Mouse (Mus musculus): ENCODE measurements around the gene Idnk.

GRCm38 (mm10) chr13:58201343-58201742, 43.9 kb downstream of the Idnk start:
- TF ChIP-seq POLR2A (IDR thresholded peaks at IDR 0.05; ENCODE audit: insufficient read length, low read depth) (no peak), MAX (IDR thresholded peaks at IDR 0.05; ENCODE audit: low read depth) (no peak), MYOG (IDR thresholded peaks at IDR 0.05; ENCODE audit: control insufficient read depth in 1 of 3, insufficient read depth in 1 of 3, insufficient read length in 2 of 3, low read depth in 2 of 3) (no peak), MYOD1 (IDR thresholded peaks at IDR 0.05; ENCODE audit: control insufficient read depth in 1 of 3, insufficient read length in 2 of 3, low read depth in 2 of 3) (no peak), TCF3 (IDR thresholded peaks at IDR 0.05; ENCODE audit: insufficient read length, low read depth) (no peak), E2F4 (IDR thresholded peaks at IDR 0.05; ENCODE audit: insufficient read depth) (no peak), CEBPB (IDR thresholded peaks at IDR 0.05; ENCODE audit: insufficient read depth, poor library complexity, severe bottlenecking) (no peak), TCF12 (IDR thresholded peaks at IDR 0.05; ENCODE audit: insufficient read depth, poor library complexity, severe bottlenecking) (no peak), POLR2AphosphoS2 (IDR thresholded peaks at IDR 0.05; ENCODE audit: insufficient read length, low read depth) (no peak)

Data from myocyte (in vitro differentiated cells).